11 mouse cellular contexts compared by ENCODE assay signal in genomic region chr12:12590753-12591291, GRCm38 (mm10).
DNase-seq lines count a peak whose midpoint lies in the region; ATAC-seq and TF ChIP-seq lines count a peak whose summit lies in the region.
"Had no signal": no experiment of that assay in that cellular context is flagged by ENCODE, and none has a peak within 500 bp of the region (broad histone marks: within the 10 kb centered on the region; RNA-seq: fewer than 3 reads in every experiment).

No protein-coding gene starts in this region.

- no peak for TF ChIP-seq CTCF in hindbrain, postnatal 0 days (IDR thresholded peaks at IDR 0.05; ENCODE audit: low read depth)
- no peak for TF ChIP-seq CTCF in gastrocnemius, adult 2 months (IDR thresholded peaks at IDR 0.05)

- 52% methylated on average over 8 of the region's 8 CpGs for WGBS in embryonic facial prominence, embryonic 10.5 days
- 39% methylated on average over 8 of the region's 8 CpGs for WGBS in hindbrain, postnatal 0 days
- 37% methylated on average over 8 of the region's 8 CpGs for WGBS in midbrain, embryonic 16.5 days

- no peak overlapping the region for H3K4me3 ChIP-seq in embryonic facial prominence, embryonic 10.5 days
- H3K4me3 ChIP-seq in hindbrain, postnatal 0 days (ENCODE audit: low read length), result no peak overlapping the region
- no peak overlapping the region for H3K4me3 ChIP-seq in midbrain, embryonic 16.5 days (ENCODE audit: low read depth, low read length)
- H3K4me3 ChIP-seq in gastrocnemius, adult 2 months, result no peak overlapping the region
- H3K4me3 ChIP-seq: embryonic facial prominence, embryonic 15.5 days; heart, embryonic 12.5 days had no signal

- peak; percentile 91 for ATAC-seq in hindbrain, postnatal 0 days
- ATAC-seq in midbrain, embryonic 16.5 days, result peak; percentile 96

- no peak overlapping the region for H3K4me2 ChIP-seq in hindbrain, postnatal 0 days (ENCODE audit: low read depth, low read length)
- H3K4me2 ChIP-seq in midbrain, embryonic 16.5 days (ENCODE audit: low read length), result no peak overlapping the region
- H3K4me2 ChIP-seq: embryonic facial prominence, embryonic 15.5 days; heart, embryonic 12.5 days; lung, embryonic 14.5 days had no signal

- H3K9ac ChIP-seq in hindbrain, postnatal 0 days (replicated peaks; ENCODE audit: low read length), result no peak overlapping the region
- no peak overlapping the region for H3K9ac ChIP-seq in midbrain, embryonic 16.5 days (ENCODE audit: low read depth, low read length)
- H3K9ac ChIP-seq: embryonic facial prominence, embryonic 15.5 days; heart, embryonic 12.5 days; lung, embryonic 14.5 days had no signal

- no peaks in the 10 kb centered on the region for H3K27me3 ChIP-seq in embryonic facial prominence, embryonic 10.5 days (replicated peaks; ENCODE audit: low read depth, poor library complexity, severe bottlenecking)
- no peaks in the 10 kb centered on the region for H3K27me3 ChIP-seq in hindbrain, postnatal 0 days (ENCODE audit: insufficient read depth, low read length)
- no peaks in the 10 kb centered on the region for H3K27me3 ChIP-seq in midbrain, embryonic 16.5 days (ENCODE audit: control insufficient read depth, insufficient read depth, low read depth, low read length)
- H3K27me3 ChIP-seq: embryonic facial prominence, embryonic 15.5 days; heart, embryonic 12.5 days had no signal

- intact Hi-C loops in gastrocnemius, adult 2 months (cut with DNase I), result no loop called here

- no peaks in the 10 kb centered on the region for H3K36me3 ChIP-seq in embryonic facial prominence, embryonic 10.5 days (replicated peaks)
- H3K36me3 ChIP-seq in hindbrain, postnatal 0 days (ENCODE audit: insufficient read depth, low read length), result no peaks in the 10 kb centered on the region
- H3K36me3 ChIP-seq in midbrain, embryonic 16.5 days (ENCODE audit: control insufficient read depth, insufficient read depth, low read length), result no peaks in the 10 kb centered on the region
- H3K36me3 ChIP-seq: embryonic facial prominence, embryonic 15.5 days; heart, embryonic 12.5 days had no signal

- H3K9me3 ChIP-seq in embryonic facial prominence, embryonic 10.5 days, result no peaks in the 10 kb centered on the region
- no peaks in the 10 kb centered on the region for H3K9me3 ChIP-seq in hindbrain, postnatal 0 days (ENCODE audit: low read length)
- H3K9me3 ChIP-seq in midbrain, embryonic 16.5 days (replicated peaks; ENCODE audit: control insufficient read depth, low read length, poor library complexity, severe bottlenecking), result no peaks in the 10 kb centered on the region
- H3K9me3 ChIP-seq: embryonic facial prominence, embryonic 15.5 days; heart, embryonic 12.5 days had no signal

- peak; percentile 17 for DNase-seq in Muller cell, postnatal 12 days (ENCODE audit: inconsistent ontology term)
- DNase-seq in embryonic facial prominence, embryonic 10.5 days (ENCODE audit: low spot score), result no peak
- peak; percentile 69 for DNase-seq in hindbrain, postnatal 0 days (ENCODE audit: low spot score)
- no peak for DNase-seq in gastrocnemius, adult 2 months
- DNase-seq in thymus, postnatal 36 days, result no peak
- DNase-seq in kidney, postnatal 14 days, result no peak
- DNase-seq: lung, embryonic 14.5 days; thymus, postnatal 14 days had no signal

- peak overlapping the region; percentile 42; the same call in 1 of the 2 replicates for H3K27ac ChIP-seq in embryonic facial prominence, embryonic 10.5 days (replicated peaks)
- H3K27ac ChIP-seq in hindbrain, postnatal 0 days, result peak overlapping the region; percentile 67
- peak overlapping the region; percentile 50 for H3K27ac ChIP-seq in midbrain, embryonic 16.5 days (ENCODE audit: low read length)
- no peak overlapping the region for H3K27ac ChIP-seq in gastrocnemius, adult 2 months
- H3K27ac ChIP-seq: embryonic facial prominence, embryonic 15.5 days had no signal

- peaks cover 26% of the 10 kb centered on the region for H3K4me1 ChIP-seq in embryonic facial prominence, embryonic 10.5 days
- H3K4me1 ChIP-seq in hindbrain, postnatal 0 days (ENCODE audit: insufficient read depth, low read length), result no peaks in the 10 kb centered on the region
- peaks cover 13% of the 10 kb centered on the region for H3K4me1 ChIP-seq in midbrain, embryonic 16.5 days (ENCODE audit: control insufficient read depth, insufficient read depth, low read length)
- H3K4me1 ChIP-seq: embryonic facial prominence, embryonic 15.5 days had no signal

Comparison
In these comparisons a context has a peak if more than half of its experiments do, and no peak if none do; other contexts are left out.
1. DNase-seq: peak in Muller cell, postnatal 12 days (single experiment) and hindbrain, postnatal 0 days (single experiment); none in embryonic facial prominence, embryonic 10.5 days (single experiment), gastrocnemius, adult 2 months (single experiment), thymus, postnatal 36 days (0 of 2) and kidney, postnatal 14 days (single experiment).